Mouse (Mus musculus) hindbrain, postnatal 0 days (tissue): Measurements from ENCODE around the gene Mbtd1. TPM values are rescaled to one million over a fixed set of nuclear protein-coding genes. Genes with fewer than 3 reads are reported as not detected.
A peak's percentile ranks its signal among the peaks of the same experiment; 100 is the strongest.

ENCODE experiments used
- ATAC-seq: fragments of 200-750 bp; cut with Nextera tagmentation; 2 replicates; pipeline ENCODE4 v1.8.0; 2017; ENCODE audit warnings: mild to moderate bottlenecking, moderate TSS enrichment, moderate library complexity
- DNase-seq: peaks from one replicate; pipeline ENCODE4 v3.0.0-alpha.2; 2015; ENCODE audit warnings: low spot score
- H3K27ac ChIP-seq: fragments of 300-500 bp; sonication (generic); 2 replicates; pipeline ENCODE4 v1.5.1; 2014; ENCODE audit warnings: mild to moderate bottlenecking
- H3K27me3 ChIP-seq: fragments of 300-500 bp; sonication (generic); 2 replicates; pipeline ENCODE4 v1.6.1; 2014; ENCODE audit warnings: low read length, mixed read lengths; ENCODE audit not compliant: insufficient read depth
- H3K36me3 ChIP-seq: fragments of 300-500 bp; sonication (generic); 2 replicates; pipeline ENCODE4 v1.6.1; 2014; ENCODE audit warnings: low read length, mixed read lengths; ENCODE audit not compliant: insufficient read depth
- H3K4me1 ChIP-seq: fragments of 300-500 bp; sonication (generic); 2 replicates; pipeline ENCODE4 v1.6.1; 2014; ENCODE audit warnings: antibody characterized with exemption, low read length, mixed read lengths; ENCODE audit not compliant: insufficient read depth
- H3K4me2 ChIP-seq: fragments of 300-500 bp; sonication (generic); 2 replicates; pipeline ENCODE4 v1.6.1; 2014; ENCODE audit warnings: low read depth, mild to moderate bottlenecking, low read length, moderate library complexity, mixed read lengths
- H3K4me3 ChIP-seq: fragments of 300-500 bp; sonication (generic); 2 replicates; pipeline ENCODE4 v1.5.1; 2014; ENCODE audit warnings: low read length
- H3K9ac ChIP-seq: fragments of 300-500 bp; sonication (generic); replicated peaks from 2 replicates; pipeline ENCODE4 v1.6.1; 2014; ENCODE audit warnings: mild to moderate bottlenecking, low read length, moderate library complexity, mixed read lengths
- H3K9me3 ChIP-seq: fragments of 300-500 bp; sonication (generic); 2 replicates; pipeline ENCODE4 v1.6.1; 2016; ENCODE audit warnings: low read length, mixed read lengths
- CTCF ChIP-seq: IDR thresholded peaks from 2 replicates; pipeline ENCODE4 v1.5.1; 2016; ENCODE audit warnings: antibody characterized with exemption, control low read depth, low read depth
- WGBS: fragments of 180-500 bp; shearing (Covaris S2); extraction: QIAGEN DNeasy Blood & Tissue Kit; methylation state at CpG from one replicate; pipeline ENCODE4 v1.1.7; 2014; 5-methylcytosine and 5-hydroxymethylcytosine counted together
- polyA plus RNA-seq: library from polyadenylated mRNA; unstranded; fragments of >200 nt; fragmentation: Nextera tagmentation; extraction: Ambion mirVana; gene quantifications from 2 replicates; pipeline ENCODE4 v1.2.1, GENCODE M21; 2015
- total RNA-seq: library from RNA; depleted of rRNA; stranded (reverse); fragments of >200 nt; gene quantifications from 2 replicates; pipeline ENCODE4 v1.2.3, GENCODE M21; 2014

Gene Mbtd1
- total and polyA plus RNA-seq, 2 experiments from 2014 or later, result 13.8 to 15.6 TPM

DNA sequence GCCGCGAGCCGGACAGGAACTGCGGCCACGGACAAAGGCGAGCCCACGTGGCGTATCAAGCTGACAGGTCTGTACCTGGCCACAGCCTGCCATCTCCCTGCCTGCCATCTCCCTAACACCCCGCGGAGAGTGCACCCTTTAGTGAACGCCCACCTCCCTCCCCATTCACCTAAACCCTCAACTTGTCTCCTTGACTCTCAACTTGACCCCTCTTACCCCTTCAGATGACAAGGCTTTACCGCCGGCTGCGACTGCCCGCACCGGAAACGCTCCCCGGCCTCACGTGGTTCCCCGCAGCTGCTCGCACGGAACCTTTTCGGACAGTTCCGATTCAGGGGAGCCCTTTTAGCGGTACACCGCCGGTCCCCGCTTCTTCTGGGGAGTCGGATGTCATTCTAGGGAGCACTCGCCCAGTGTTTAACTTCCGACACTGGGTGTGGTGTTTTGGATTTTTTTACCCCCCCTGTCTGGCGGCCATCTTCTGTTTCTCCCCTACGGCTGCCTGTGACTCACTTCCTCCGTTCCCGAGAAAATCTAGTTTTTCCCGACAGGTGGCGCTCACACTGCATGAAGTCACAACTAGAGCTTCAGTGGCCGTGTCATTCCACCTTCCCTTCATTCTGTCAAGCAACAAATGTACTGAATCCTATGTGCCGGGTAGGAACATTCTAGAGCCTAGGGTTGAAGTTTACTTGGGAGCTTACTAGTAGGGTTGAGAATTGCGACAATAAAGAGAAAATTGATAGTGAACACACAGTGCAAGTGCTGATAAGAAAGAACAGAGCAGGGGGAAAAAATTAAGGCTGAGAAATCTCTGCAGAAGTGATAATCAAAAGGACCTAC lies 82.6 kb downstream of the Mbtd1 start, which contains the start of the genes Gm20390 and Nme1:
Gene Gm20390, minus strand, starts transcription at position 289 of the 843 bp plus-strand sequence.
Gene Nme1, minus strand, starts transcription at position 517 of the 843 bp plus-strand sequence.
- peaks cover 19% of the 10 kb centered on the region for H3K36me3 ChIP-seq
- H3K9ac ChIP-seq, result peak within 1 kb of the TSS; percentile 77
- under 1% methylated on average over 40 of the region's 40 CpGs for WGBS
- peak within 1 kb of the TSS; percentile 82 for H3K4me2 ChIP-seq
- H3K9me3 ChIP-seq, result no peaks in the 10 kb centered on the region
- no peaks in the 10 kb centered on the region for H3K4me1 ChIP-seq
- peak within 1 kb of the TSS; percentile 89 for H3K27ac ChIP-seq
- peak within 1 kb of the TSS; percentile 91 for H3K4me3 ChIP-seq
- H3K27me3 ChIP-seq, result no peaks in the 10 kb centered on the region
- ATAC-seq, result peak; percentile 97
- peak; percentile 91 for TF ChIP-seq CTCF
- peak; percentile 99 for DNase-seq

- no peaks in the 10 kb centered on the region for H3K9me3 ChIP-seq
- H3K27ac ChIP-seq, result peak overlapping the region; percentile 68
- H3K4me3 ChIP-seq, result peak overlapping the region; percentile 91
- H3K27me3 ChIP-seq, result no peaks in the 10 kb centered on the region
- DNase-seq (no peak), ATAC-seq (no peak)
- H3K4me2 ChIP-seq, result peak overlapping the region; percentile 48
- peaks cover 15% of the 10 kb centered on the region for H3K36me3 ChIP-seq
- no peaks in the 10 kb centered on the region for H3K4me1 ChIP-seq
- 48% methylated on average over 6 of the region's 6 CpGs for WGBS
- H3K9ac ChIP-seq, result 0 out of 2 replicates have a peak overlapping the region, but pooled peaks have one; percentile 28
- TF ChIP-seq CTCF, result no peak
These were observed 83.1 kb downstream of the Mbtd1 start for GRCm38 (mm10) chr11:93968848-93969128.

- Histone ChIP-seq H3K27ac (peak overlapping the region; percentile 68; the same call in 1 of the 2 replicates), H3K27me3 (no peaks in the 10 kb centered on the region), H3K9ac (no peak overlapping the region), H3K9me3 (no peaks in the 10 kb centered on the region), H3K4me1 (no peaks in the 10 kb centered on the region), H3K4me3 (no peak overlapping the region), H3K4me2 (peak overlapping the region; percentile 48; the same call in 1 of the 2 replicates), H3K36me3 (peaks cover 11% of the 10 kb centered on the region)
- ATAC-seq (no peak), DNase-seq (no peak)
- 89% methylated on average over 6 of the region's 6 CpGs for WGBS
- no peak for TF ChIP-seq CTCF
These were observed 83.5 kb downstream of the Mbtd1 start for GRCm38 (mm10) chr11:93969171-93969570.

GRCm38 (mm10) chr11:93969799-93970198 lies 84.1 kb downstream of the Mbtd1 start:
- Histone ChIP-seq H3K27ac (no peak overlapping the region), H3K4me2 (no peak overlapping the region), H3K9me3 (no peaks in the 10 kb centered on the region), H3K9ac (no peak overlapping the region), H3K4me3 (no peak overlapping the region), H3K36me3 (peaks cover 9% of the 10 kb centered on the region), H3K27me3 (no peaks in the 10 kb centered on the region), H3K4me1 (no peaks in the 10 kb centered on the region)
- DNase-seq (no peak), ATAC-seq (no peak)
- TF ChIP-seq CTCF, result no peak
- 68% methylated on average over 1 of the region's 1 CpGs for WGBS

DNA sequence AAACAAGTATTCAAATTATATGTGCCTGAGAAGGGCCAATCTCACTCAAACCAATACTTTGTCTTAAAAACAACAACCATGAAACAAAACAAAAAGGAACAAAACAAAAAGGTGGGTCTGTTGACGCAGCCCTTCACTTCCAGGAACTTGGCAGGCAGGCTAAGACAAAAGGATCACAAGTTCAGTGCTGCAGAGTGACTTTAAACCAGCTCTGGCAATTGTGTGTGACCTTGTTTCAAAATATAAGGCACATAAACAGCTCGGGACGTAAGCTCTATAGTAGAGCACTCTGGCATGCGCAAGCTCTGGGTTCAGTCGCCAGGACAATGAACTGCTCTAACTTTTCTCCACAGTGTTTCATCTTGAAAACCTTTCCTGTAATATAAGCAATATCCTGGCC lies 87.3 kb downstream of the Mbtd1 start:
- H3K36me3 ChIP-seq, result no peaks in the 10 kb centered on the region
- no peaks in the 10 kb centered on the region for H3K4me1 ChIP-seq
- H3K9ac ChIP-seq, result no peak overlapping the region
- 82% methylated on average over 5 of the region's 5 CpGs for WGBS
- H3K27ac ChIP-seq, result no peak overlapping the region
- no peak overlapping the region for H3K4me3 ChIP-seq
- no peak for TF ChIP-seq CTCF
- DNase-seq (no peak), ATAC-seq (no peak)
- no peaks in the 10 kb centered on the region for H3K9me3 ChIP-seq
- no peak overlapping the region for H3K4me2 ChIP-seq
- no peaks in the 10 kb centered on the region for H3K27me3 ChIP-seq

DNA sequence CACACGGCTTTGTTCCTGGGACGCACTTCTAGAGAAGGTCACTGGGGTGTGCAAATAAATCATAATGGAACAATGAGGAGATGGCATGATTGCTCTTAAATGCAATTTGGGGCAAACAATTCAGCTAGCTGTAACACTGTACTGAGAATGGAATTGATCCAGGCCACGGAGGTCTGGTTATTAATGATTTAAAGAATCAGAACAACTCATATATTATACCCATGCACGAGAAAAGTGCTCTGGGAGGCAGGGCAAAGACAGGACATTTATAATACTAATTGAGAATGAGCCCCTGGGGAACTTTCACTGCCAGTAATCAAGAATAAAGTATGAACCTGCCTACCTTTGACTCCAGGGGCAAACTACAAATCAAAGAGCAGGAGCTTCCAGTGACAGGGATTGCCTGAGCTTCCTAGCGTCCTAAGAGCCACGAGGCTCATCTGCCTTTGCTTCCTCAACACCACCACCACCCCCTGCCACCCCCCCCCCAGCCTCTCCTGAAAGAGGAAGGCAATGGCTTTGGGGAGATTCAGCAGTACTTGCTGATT lies 93.9 kb downstream of the Mbtd1 start:
- Histone ChIP-seq H3K9ac (no peak overlapping the region), H3K9me3 (no peaks in the 10 kb centered on the region), H3K27ac (no peak overlapping the region), H3K4me1 (no peaks in the 10 kb centered on the region), H3K4me3 (no peak overlapping the region), H3K4me2 (no peak overlapping the region), H3K36me3 (no peaks in the 10 kb centered on the region), H3K27me3 (no peaks in the 10 kb centered on the region)
- ATAC-seq (no peak), DNase-seq (peak; percentile 10)
- WGBS, result 46% methylated on average over 6 of the region's 6 CpGs
- TF ChIP-seq CTCF, result no peak

- H3K4me3 ChIP-seq, result no peak overlapping the region
- H3K9me3 ChIP-seq, result no peaks in the 10 kb centered on the region
- H3K27ac ChIP-seq, result no peak overlapping the region
- WGBS, result 93% methylated on average over 3 of the region's 3 CpGs
- H3K4me2 ChIP-seq, result no peak overlapping the region
- H3K36me3 ChIP-seq, result no peaks in the 10 kb centered on the region
- DNase-seq (no peak), ATAC-seq (no peak)
- H3K27me3 ChIP-seq, result no peaks in the 10 kb centered on the region
- no peak overlapping the region for H3K9ac ChIP-seq
- TF ChIP-seq CTCF, result no peak
- no peaks in the 10 kb centered on the region for H3K4me1 ChIP-seq
These were observed 99.0 kb downstream of the Mbtd1 start for GRCm38 (mm10) chr11:93984619-93985018.
